ENCODE assay signal across 29 mouse cellular contexts in the genomic region with DNA sequence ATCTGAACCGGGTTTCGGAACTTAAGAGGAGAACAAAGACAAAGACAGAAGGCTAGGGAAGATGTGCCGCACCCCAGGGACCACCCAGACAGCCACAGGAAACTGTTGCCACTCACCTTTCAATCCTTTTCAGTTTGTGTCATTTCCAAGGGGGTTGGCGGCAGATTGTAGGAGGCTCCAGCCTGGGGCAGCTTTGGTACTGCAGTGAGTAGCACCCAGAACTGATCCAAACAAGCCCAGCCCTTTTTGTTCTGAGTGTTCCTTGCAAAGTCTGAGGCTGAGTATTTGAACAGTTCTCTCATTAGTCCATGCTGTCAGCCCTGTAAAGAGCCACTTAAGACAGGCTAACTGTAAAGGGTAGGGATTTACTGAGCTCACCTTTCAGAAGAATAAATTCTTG.
A peak's percentile ranks its signal among the peaks of the same experiment; 100 is the strongest.
DNase-seq lines count a peak whose midpoint lies in the region; ATAC-seq and TF ChIP-seq lines count a peak whose summit lies in the region.
"Had no signal": no experiment of that assay in that cellular context is flagged by ENCODE, and none has a peak within 500 bp of the region (broad histone marks: within the 10 kb centered on the region; RNA-seq: fewer than 3 reads in every experiment).

No protein-coding gene starts in this region.

- H3K4me1 ChIP-seq in lung, postnatal 0 days (ENCODE audit: insufficient read depth, low read depth, low read length), result no peaks in the 10 kb centered on the region
- H3K4me1 ChIP-seq in E14TG2a.4 (replicated peaks; ENCODE audit: low read depth, low read length) (peaks cover 25% of the 10 kb centered on the region), ES-Bruce4 (ENCODE audit: control insufficient read depth, insufficient read depth, low read length) (no peaks in the 10 kb centered on the region)
- H3K4me1 ChIP-seq in embryonic facial prominence, embryonic 10.5 days, result peaks cover 17% of the 10 kb centered on the region
- no peaks in the 10 kb centered on the region for H3K4me1 ChIP-seq in thymus, adult 2 months (replicated peaks; ENCODE audit: control insufficient read depth, insufficient read depth, low read length)
- H3K4me1 ChIP-seq: heart, embryonic 13.5 days; hindbrain, embryonic 15.5 days; kidney, embryonic 15.5 days; midbrain, embryonic 13.5 days; neural tube, embryonic 13.5 days had no signal

- no peaks in the 10 kb centered on the region for H3K36me3 ChIP-seq in lung, postnatal 0 days (ENCODE audit: insufficient read depth, low read length)
- H3K36me3 ChIP-seq in E14TG2a.4 (ENCODE audit: insufficient read depth, low read length) (no peaks in the 10 kb centered on the region), ES-Bruce4 (ENCODE audit: control insufficient read depth, insufficient read depth, low read length, poor library complexity, severe bottlenecking) (no peaks in the 10 kb centered on the region)
- H3K36me3 ChIP-seq in embryonic facial prominence, embryonic 10.5 days (replicated peaks), result no peaks in the 10 kb centered on the region
- H3K36me3 ChIP-seq in thymus, adult 2 months (ENCODE audit: control insufficient read depth, insufficient read depth, low read length), result no peaks in the 10 kb centered on the region
- H3K36me3 ChIP-seq: heart, embryonic 13.5 days; hindbrain, embryonic 15.5 days; kidney, embryonic 15.5 days; limb, embryonic 13.5 days; midbrain, embryonic 13.5 days; neural tube, embryonic 13.5 days had no signal

- no peak overlapping the region for H3K4me2 ChIP-seq in lung, postnatal 0 days (replicated peaks; ENCODE audit: low read depth, low read length)
- H3K4me2 ChIP-seq: heart, embryonic 13.5 days; hindbrain, embryonic 15.5 days; kidney, embryonic 15.5 days; limb, embryonic 13.5 days; liver, embryonic 11.5 days; midbrain, embryonic 13.5 days; neural tube, embryonic 13.5 days had no signal

- H3K27ac ChIP-seq in lung, postnatal 0 days (ENCODE audit: low read length), result no peak overlapping the region
- H3K27ac ChIP-seq in ES-Bruce4 (ENCODE audit: insufficient read depth, low read length), result peak overlapping the region; percentile 63; the same call in 1 of the 2 replicates
- H3K27ac ChIP-seq in embryonic facial prominence, embryonic 10.5 days (replicated peaks), result peak overlapping the region; percentile 8; the same call in 1 of the 2 replicates
- H3K27ac ChIP-seq in thymus, adult 2 months (ENCODE audit: control insufficient read depth, insufficient read depth, low read length), result no peak overlapping the region
- H3K27ac ChIP-seq: heart, embryonic 13.5 days; hindbrain, embryonic 15.5 days; kidney, embryonic 15.5 days; left cerebral cortex, adult 2 months; limb, embryonic 13.5 days; midbrain, embryonic 13.5 days; neural tube, embryonic 13.5 days had no signal

- WGBS in lung, postnatal 0 days, result 52% methylated on average over 4 of the region's 4 CpGs
- 32% methylated on average over 4 of the region's 4 CpGs for WGBS in embryonic facial prominence, embryonic 10.5 days
- 95% methylated on average over 4 of the region's 4 CpGs for WGBS in thymus, adult 2 months

- DNase-seq in lung, postnatal 0 days (ENCODE audit: low spot score), result peak; percentile 29
- no peak for DNase-seq in lung, postnatal 36 days
- no peak for DNase-seq in embryonic facial prominence, embryonic 10.5 days (ENCODE audit: low spot score)
- DNase-seq in embryo, embryonic 11 days, result no peak
- DNase-seq in ovary, postnatal 14 days (ENCODE audit: low spot score), result no peak
- no peak for DNase-seq in thymus, adult 2 months
- DNase-seq: adrenal gland, adult 8-10 months; B cell, adult 2 months; cerebellum, adult 11 months; cerebellum, adult 9-11 months; forebrain, postnatal 0 days; gastrocnemius, postnatal 10 days; heart, postnatal 10 days; kidney, adult 18-20 months; kidney, postnatal 25 days; lung, postnatal 14 days; spleen, adult 18-20 months; thymus, postnatal 14 days had no signal

- no peaks in the 10 kb centered on the region for H3K9me3 ChIP-seq in lung, postnatal 0 days (ENCODE audit: low read length)
- H3K9me3 ChIP-seq in E14TG2a.4 (ENCODE audit: low read length) (peaks cover 13% of the 10 kb centered on the region), ES-Bruce4 (replicated peaks; ENCODE audit: control insufficient read depth, insufficient read depth, low read length, poor library complexity, severe bottlenecking) (no peaks in the 10 kb centered on the region)
- 0 out of 2 replicates have a peak, but pooled peaks cover 3% of the 10 kb centered on the region for H3K9me3 ChIP-seq in embryonic facial prominence, embryonic 10.5 days
- H3K9me3 ChIP-seq: hindbrain, embryonic 15.5 days; kidney, embryonic 15.5 days; limb, embryonic 13.5 days; midbrain, embryonic 13.5 days; neural tube, embryonic 13.5 days had no signal

- no peak for TF ChIP-seq POLR2A in ES-Bruce4 (IDR thresholded peaks at IDR 0.05; ENCODE audit: insufficient read depth, low read length)
- TF ChIP-seq POLR2A in thymus, adult 2 months (IDR thresholded peaks at IDR 0.05; ENCODE audit: control insufficient read depth, extremely low read depth, insufficient read depth, low read length, poor library complexity), result no peak

- H3K27me3 ChIP-seq in lung, postnatal 0 days (replicated peaks; ENCODE audit: insufficient read depth, low read length), result no peaks in the 10 kb centered on the region
- peaks cover 12% of the 10 kb centered on the region for H3K27me3 ChIP-seq in E14TG2a.4 (ENCODE audit: insufficient read depth, low read length)
- H3K27me3 ChIP-seq in ES-Bruce4 (ENCODE audit: control insufficient read depth, insufficient read depth, low read length, poor library complexity, severe bottlenecking), result no peaks in the 10 kb centered on the region
- peaks cover 16% of the 10 kb centered on the region; the same call in 1 of the 2 replicates for H3K27me3 ChIP-seq in embryonic facial prominence, embryonic 10.5 days (replicated peaks; ENCODE audit: low read depth, poor library complexity, severe bottlenecking)
- H3K27me3 ChIP-seq in thymus, adult 2 months (ENCODE audit: control insufficient read depth, insufficient read depth, low read length), result no peaks in the 10 kb centered on the region
- H3K27me3 ChIP-seq: heart, embryonic 13.5 days; hindbrain, embryonic 15.5 days; kidney, embryonic 15.5 days; limb, embryonic 13.5 days; midbrain, embryonic 13.5 days; neural tube, embryonic 13.5 days had no signal

- H3K9ac ChIP-seq in lung, postnatal 0 days (replicated peaks; ENCODE audit: low read depth), result no peak overlapping the region
- H3K9ac ChIP-seq in ES-Bruce4 (ENCODE audit: low read depth, poor library complexity, severe bottlenecking), result no peak overlapping the region
- H3K9ac ChIP-seq: forebrain, postnatal 0 days; heart, embryonic 13.5 days; hindbrain, embryonic 15.5 days; kidney, embryonic 15.5 days; limb, embryonic 13.5 days; midbrain, embryonic 13.5 days; neural tube, embryonic 13.5 days had no signal

- peak; percentile 52 for ATAC-seq in lung, postnatal 0 days
- ATAC-seq: activated CD4-positive, CD25-positive, alpha-beta regulatory T cell, adult 4 months; forebrain, postnatal 0 days; midbrain, embryonic 13.5 days had no signal

- no peak overlapping the region for H3K4me3 ChIP-seq in lung, postnatal 0 days (ENCODE audit: low read depth, low read length)
- H3K4me3 ChIP-seq in E14TG2a.4 (replicated peaks; ENCODE audit: low read length), result peak overlapping the region; percentile 21; the same call in 1 of the 2 replicates
- no peak overlapping the region for H3K4me3 ChIP-seq in ES-Bruce4 (ENCODE audit: low read depth, low read length)
- no peak overlapping the region for H3K4me3 ChIP-seq in embryonic facial prominence, embryonic 10.5 days
- H3K4me3 ChIP-seq in thymus, adult 2 months (ENCODE audit: control insufficient read depth, insufficient read depth, low read length), result no peak overlapping the region
- H3K4me3 ChIP-seq: heart, embryonic 13.5 days; hindbrain, embryonic 15.5 days; kidney, embryonic 15.5 days; left cerebral cortex, adult 2 months; limb, embryonic 13.5 days; midbrain, embryonic 13.5 days; neural tube, embryonic 13.5 days had no signal

- no peak for TF ChIP-seq CTCF in lung, postnatal 0 days (IDR thresholded peaks at IDR 0.05)
- no peak for TF ChIP-seq CTCF in E14TG2a.4 (conservative IDR thresholded peaks at IDR 0.05; ENCODE audit: low read length)
- no peak for TF ChIP-seq CTCF in ES-Bruce4 (IDR thresholded peaks at IDR 0.05; ENCODE audit: low read depth, low read length)
- TF ChIP-seq CTCF in thymus, adult 2 months (IDR thresholded peaks at IDR 0.05; ENCODE audit: borderline replicate concordance, control insufficient read depth, extremely low read depth, insufficient read depth, low read length, poor library complexity), result no peak

- no peak for TF ChIP-seq EP300 in lung, postnatal 0 days (IDR thresholded peaks at IDR 0.05)
- TF ChIP-seq EP300 in ES-Bruce4 (IDR thresholded peaks at IDR 0.05; ENCODE audit: insufficient read depth, low read depth, low read length), result 0 out of 2 replicates have a peak, but pooled peaks have one; percentile 47

Comparison
In these comparisons a context has a peak if more than half of its experiments do, and no peak if none do; other contexts are left out.
1. H3K27ac ChIP-seq: peak in ES-Bruce4 (single experiment) and embryonic facial prominence, embryonic 10.5 days (single experiment); none in lung, postnatal 0 days (single experiment) and thymus, adult 2 months (single experiment).